Mouse (Mus musculus) hindbrain, embryonic 13.5 days (tissue): Measurements from ENCODE around the gene D130043K22Rik. TPM values are rescaled to one million over a fixed set of nuclear protein-coding genes. Genes with fewer than 3 reads are reported as not detected.

Experiments
- ATAC-seq: fragments of 200-750 bp; cut with Nextera tagmentation; 2 replicates; pipeline ENCODE4 v1.8.0; 2017; ENCODE audit warnings: moderate TSS enrichment; ENCODE audit not compliant: low FRiP score
- H3K27ac ChIP-seq: fragments of 300-500 bp; sonication (generic); 2 replicates; pipeline ENCODE4 v1.5.1; 2015; ENCODE audit warnings: inconsistent platforms, mild to moderate bottlenecking, moderate library complexity
- H3K27me3 ChIP-seq: fragments of 300-500 bp; sonication (generic); 2 replicates; pipeline ENCODE4 v1.6.1; 2015; ENCODE audit warnings: mild to moderate bottlenecking, inconsistent platforms
- H3K36me3 ChIP-seq: fragments of 300-500 bp; sonication (generic); 2 replicates; pipeline ENCODE4 v1.6.1; 2015; ENCODE audit warnings: mild to moderate bottlenecking, inconsistent platforms
- H3K4me1 ChIP-seq: fragments of 300-500 bp; sonication (generic); replicated peaks from 2 replicates; pipeline ENCODE4 v1.6.1; 2015; ENCODE audit warnings: inconsistent platforms
- H3K4me2 ChIP-seq: fragments of 300-500 bp; sonication (generic); 2 replicates; pipeline ENCODE4 v1.6.1; 2015; ENCODE audit warnings: inconsistent platforms, mild to moderate bottlenecking, moderate library complexity
- H3K4me3 ChIP-seq: fragments of 300-500 bp; sonication (generic); 2 replicates; pipeline ENCODE4 v1.5.1; 2015; ENCODE audit warnings: mild to moderate bottlenecking, inconsistent platforms
- H3K9ac ChIP-seq: fragments of 300-500 bp; sonication (generic); 2 replicates; pipeline ENCODE4 v1.6.1; 2015; ENCODE audit warnings: mild to moderate bottlenecking, inconsistent platforms
- H3K9me3 ChIP-seq: fragments of 300-500 bp; sonication (generic); 2 replicates; pipeline ENCODE4 v1.6.1; 2016; ENCODE audit warnings: inconsistent platforms
- WGBS: fragments of 180-500 bp; shearing (Covaris S2); methylation state at CpG from one replicate; pipeline ENCODE4 v1.1.7; 2015; 5-methylcytosine and 5-hydroxymethylcytosine counted together
- polyA plus RNA-seq: library from polyadenylated mRNA; unstranded; fragments of >200 nt; fragmentation: Nextera tagmentation; extraction: Ambion mirVana; gene quantifications from 2 replicates; pipeline ENCODE4 v1.2.1, GENCODE M21; 2015

The D130043K22Rik gene
- polyA plus RNA-seq, 1 experiment from 2014 or later = 4.0 TPM

DNA sequence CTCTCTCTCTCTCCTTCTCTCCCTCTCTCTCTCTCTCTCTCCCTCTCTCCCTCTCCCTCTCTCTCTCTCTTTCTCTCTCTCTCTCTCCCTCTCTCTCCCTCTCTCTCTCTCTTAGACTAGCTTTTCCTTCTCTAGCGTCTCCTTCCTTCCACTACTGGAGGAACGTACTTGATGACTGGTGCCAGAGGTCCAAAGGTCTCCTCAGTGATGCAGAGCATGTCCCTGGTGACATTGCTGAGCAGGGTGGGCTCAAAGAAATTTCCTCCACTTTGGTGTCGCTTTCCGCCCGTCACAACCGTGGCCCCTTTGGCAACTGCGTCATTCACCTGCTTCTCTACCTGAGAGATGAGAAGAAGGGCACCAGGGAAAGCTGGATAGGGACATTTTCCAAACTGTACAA lies 68.6 kb downstream of the D130043K22Rik start:
- Histone ChIP-seq H3K4me2 (no peak overlapping the region), H3K4me3 (no peak overlapping the region), H3K4me1 (no peaks in the 10 kb centered on the region), H3K9ac (no peak overlapping the region), H3K36me3 (peaks cover 49% of the 10 kb centered on the region), H3K9me3 (no peaks in the 10 kb centered on the region), H3K27me3 (no peaks in the 10 kb centered on the region), H3K27ac (no peak overlapping the region)
- ATAC-seq = no peak
- 94% methylated on average over 7 of the region's 7 CpGs for WGBS

DNA sequence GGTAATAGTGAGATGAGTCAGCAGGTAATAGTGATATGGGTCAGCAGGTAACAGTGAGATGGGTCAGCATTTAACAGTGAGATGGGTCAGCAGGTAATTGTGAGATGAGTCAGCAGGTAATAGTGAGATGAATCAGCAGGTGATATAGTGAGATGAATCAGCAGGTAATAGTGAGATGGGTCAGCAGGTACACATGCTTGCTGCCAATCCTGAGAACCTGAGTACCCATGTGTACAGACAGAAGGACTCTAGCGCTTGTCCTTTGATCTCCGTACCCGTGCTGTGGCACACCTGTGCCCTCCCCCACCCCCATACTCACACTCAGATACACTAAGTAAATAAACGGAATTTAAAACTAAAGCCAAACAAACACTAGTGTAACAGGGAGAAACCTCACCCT lies 70.0 kb downstream of the D130043K22Rik start:
- Histone ChIP-seq H3K27me3 (no peaks in the 10 kb centered on the region), H3K9me3 (no peaks in the 10 kb centered on the region), H3K4me2 (no peak overlapping the region), H3K9ac (no peak overlapping the region), H3K4me3 (no peak overlapping the region), H3K4me1 (no peaks in the 10 kb centered on the region), H3K27ac (no peak overlapping the region), H3K36me3 (peaks cover 58% of the 10 kb centered on the region)
- no peak for ATAC-seq
- WGBS = 95% methylated on average over 4 of the region's 4 CpGs

DNA sequence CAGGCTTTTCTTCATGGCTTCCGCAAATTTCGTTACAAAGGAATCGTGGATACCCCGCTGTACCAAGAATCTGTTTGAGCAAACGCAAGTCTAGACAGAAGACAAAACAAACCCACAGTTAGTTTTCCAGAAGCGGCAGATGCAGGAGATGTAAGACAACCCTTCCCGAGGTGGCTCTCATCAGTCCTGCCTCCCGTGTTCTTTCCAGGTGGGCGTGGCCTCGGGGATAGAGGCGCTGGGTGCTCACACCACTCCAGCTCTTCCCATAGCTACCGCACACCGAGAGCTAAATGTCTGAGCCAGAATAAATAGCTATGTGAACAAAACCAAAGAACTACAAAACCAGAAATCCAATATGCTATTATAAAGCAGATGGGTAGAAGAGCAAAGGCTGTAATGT lies 70.9 kb downstream of the D130043K22Rik start:
- no peak overlapping the region for H3K4me3 ChIP-seq
- H3K27me3 ChIP-seq = no peaks in the 10 kb centered on the region
- WGBS = 67% methylated on average over 13 of the region's 13 CpGs
- H3K36me3 ChIP-seq = peaks cover 58% of the 10 kb centered on the region
- H3K4me2 ChIP-seq = no peak overlapping the region
- H3K9me3 ChIP-seq = no peaks in the 10 kb centered on the region
- ATAC-seq = no peak
- H3K27ac ChIP-seq = no peak overlapping the region
- no peak overlapping the region for H3K9ac ChIP-seq
- no peaks in the 10 kb centered on the region for H3K4me1 ChIP-seq

DNA sequence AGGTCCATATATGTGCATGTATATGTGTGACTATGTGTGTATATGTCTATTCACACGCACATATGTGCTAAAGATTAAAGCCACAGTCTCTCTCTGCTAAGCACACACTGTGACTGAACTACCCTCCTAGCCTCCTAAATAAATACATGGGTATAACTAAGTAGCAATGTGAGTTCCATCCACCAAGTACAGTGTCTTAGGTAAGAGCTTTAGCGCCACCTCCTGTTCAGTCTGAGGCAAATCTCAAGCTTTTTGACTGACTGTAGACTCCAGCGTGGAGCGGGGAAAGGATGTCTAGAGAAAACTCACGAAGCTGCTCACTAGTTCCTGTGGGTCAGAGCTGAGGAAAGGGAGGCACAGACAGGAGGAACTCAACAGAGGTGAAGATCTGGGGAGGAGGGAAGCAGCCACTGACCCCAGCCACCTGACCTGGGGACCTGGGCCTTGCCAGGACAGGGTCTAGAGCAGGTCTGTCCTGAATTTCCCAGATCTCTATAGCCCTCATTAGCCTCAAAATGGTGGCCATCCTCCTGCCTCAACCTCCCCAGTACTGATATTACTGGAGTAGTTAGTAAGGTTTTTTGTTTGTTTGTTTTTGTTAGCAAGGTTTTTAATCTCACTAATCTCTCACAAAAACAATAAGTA lies 75.5 kb downstream of the D130043K22Rik start:
- 31% methylated on average over 5 of the region's 5 CpGs for WGBS
- peaks cover 57% of the 10 kb centered on the region for H3K36me3 ChIP-seq
- H3K4me1 ChIP-seq = no peaks in the 10 kb centered on the region
- no peak overlapping the region for H3K4me3 ChIP-seq
- peak; percentile 72 for ATAC-seq
- no peaks in the 10 kb centered on the region for H3K27me3 ChIP-seq
- H3K9me3 ChIP-seq = no peaks in the 10 kb centered on the region
- no peak overlapping the region for H3K4me2 ChIP-seq
- no peak overlapping the region for H3K27ac ChIP-seq
- no peak overlapping the region for H3K9ac ChIP-seq

DNA sequence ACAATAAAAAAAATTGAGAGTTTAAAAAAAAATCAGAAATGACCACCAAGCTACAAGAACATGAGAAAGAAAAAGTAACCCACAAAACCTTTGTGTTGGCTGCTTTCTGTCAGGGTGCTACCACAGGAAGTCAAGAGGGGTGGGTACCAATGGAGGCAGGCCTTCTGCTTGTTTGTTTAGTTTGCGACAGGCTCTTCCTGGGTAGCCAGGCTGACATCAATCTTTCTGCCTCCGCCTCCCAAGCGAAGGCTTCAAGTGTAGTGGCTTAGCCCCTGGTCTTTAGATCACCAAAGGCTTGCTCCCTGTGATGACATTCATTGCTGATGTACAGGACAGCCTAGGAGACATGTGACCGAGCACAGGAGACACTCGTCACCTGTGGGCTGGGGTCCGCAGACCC lies 76.3 kb downstream of the D130043K22Rik start:
- Histone ChIP-seq H3K4me2 (no peak overlapping the region), H3K4me1 (no peaks in the 10 kb centered on the region), H3K27ac (no peak overlapping the region), H3K4me3 (no peak overlapping the region), H3K9me3 (no peaks in the 10 kb centered on the region), H3K36me3 (peaks cover 61% of the 10 kb centered on the region), H3K27me3 (no peaks in the 10 kb centered on the region), H3K9ac (no peak overlapping the region)
- no peak for ATAC-seq
- 89% methylated on average over 6 of the region's 6 CpGs for WGBS

DNA sequence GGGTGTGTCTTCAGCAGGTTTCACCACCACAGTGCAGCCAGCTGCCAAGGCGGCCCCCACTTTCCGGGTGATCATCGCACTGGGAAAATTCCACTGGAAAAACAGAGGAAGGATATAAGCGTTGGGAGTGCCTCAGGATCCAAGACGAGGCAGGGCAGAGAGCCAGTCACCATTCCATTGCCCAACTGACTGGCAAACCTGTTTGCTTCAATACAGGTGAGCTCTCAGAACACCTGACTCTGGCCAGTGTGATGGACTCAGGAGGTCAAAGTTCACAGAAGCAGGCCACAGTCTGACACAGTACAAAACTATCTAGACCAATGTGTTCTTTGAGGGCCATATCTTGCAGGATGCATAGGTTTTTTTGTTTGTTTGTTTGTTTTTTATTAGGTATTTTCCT lies 79.1 kb downstream of the D130043K22Rik start:
- H3K9ac ChIP-seq = no peak overlapping the region
- H3K27ac ChIP-seq = no peak overlapping the region
- H3K9me3 ChIP-seq = no peaks in the 10 kb centered on the region
- no peak overlapping the region for H3K4me3 ChIP-seq
- H3K27me3 ChIP-seq = no peaks in the 10 kb centered on the region
- no peak overlapping the region for H3K4me2 ChIP-seq
- no peaks in the 10 kb centered on the region for H3K4me1 ChIP-seq
- 96% methylated on average over 5 of the region's 5 CpGs for WGBS
- ATAC-seq = no peak
- H3K36me3 ChIP-seq = peaks cover 45% of the 10 kb centered on the region

DNA sequence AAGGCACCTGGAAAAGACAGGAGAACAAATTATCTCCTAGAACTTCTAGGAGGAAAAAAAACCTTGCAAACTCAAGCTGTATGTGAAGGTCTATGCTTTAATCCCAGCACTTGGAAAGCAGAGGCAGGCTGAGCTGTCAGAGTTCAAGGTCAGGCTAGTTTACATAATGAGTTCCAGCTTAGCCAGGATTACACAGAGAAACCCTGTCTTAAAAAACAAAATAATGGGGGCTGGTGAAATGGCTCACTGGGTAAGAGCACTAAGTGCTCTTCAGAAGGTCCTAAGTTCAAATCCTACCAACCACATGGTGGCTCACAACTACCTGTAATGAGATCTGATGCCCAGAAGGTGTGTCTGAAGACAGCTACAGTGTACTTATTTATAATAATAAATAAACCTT lies 85.7 kb downstream of the D130043K22Rik start:
- Histone ChIP-seq H3K9me3 (no peaks in the 10 kb centered on the region), H3K4me2 (no peak overlapping the region), H3K27me3 (no peaks in the 10 kb centered on the region), H3K27ac (no peak overlapping the region), H3K4me3 (no peak overlapping the region), H3K36me3 (peaks cover 7% of the 10 kb centered on the region; the same call in 1 of the 2 replicates), H3K4me1 (no peaks in the 10 kb centered on the region), H3K9ac (no peak overlapping the region)
- no peak for ATAC-seq

DNA sequence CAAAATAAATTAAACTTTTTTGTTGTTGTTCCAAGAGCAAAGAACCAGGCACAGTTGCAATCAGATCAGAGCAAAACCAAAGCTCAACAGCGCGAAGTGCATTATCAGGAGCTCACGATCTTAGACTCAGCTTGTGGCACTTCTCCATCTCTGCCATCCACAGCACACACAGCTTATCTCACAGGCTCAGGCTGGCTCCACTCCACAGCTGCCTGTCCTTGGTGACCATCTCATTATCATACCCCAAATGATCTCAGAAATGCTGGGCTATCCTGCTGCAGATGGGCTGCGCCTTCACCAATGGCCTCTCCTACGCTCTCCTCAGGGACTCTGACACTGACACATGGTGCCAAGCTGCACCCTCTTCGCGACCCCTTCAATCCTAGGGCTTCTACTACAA lies 88.3 kb downstream of the D130043K22Rik start:
- H3K9ac ChIP-seq = no peak overlapping the region
- H3K27ac ChIP-seq = no peak overlapping the region
- ATAC-seq = no peak
- H3K27me3 ChIP-seq = no peaks in the 10 kb centered on the region
- no peaks in the 10 kb centered on the region for H3K9me3 ChIP-seq
- no peak overlapping the region for H3K4me2 ChIP-seq
- H3K4me3 ChIP-seq = no peak overlapping the region
- 90% methylated on average over 7 of the region's 7 CpGs for WGBS
- H3K36me3 ChIP-seq = 0 out of 2 replicates have a peak, but pooled peaks cover 4% of the 10 kb centered on the region
- H3K4me1 ChIP-seq = peaks cover 15% of the 10 kb centered on the region

DNA sequence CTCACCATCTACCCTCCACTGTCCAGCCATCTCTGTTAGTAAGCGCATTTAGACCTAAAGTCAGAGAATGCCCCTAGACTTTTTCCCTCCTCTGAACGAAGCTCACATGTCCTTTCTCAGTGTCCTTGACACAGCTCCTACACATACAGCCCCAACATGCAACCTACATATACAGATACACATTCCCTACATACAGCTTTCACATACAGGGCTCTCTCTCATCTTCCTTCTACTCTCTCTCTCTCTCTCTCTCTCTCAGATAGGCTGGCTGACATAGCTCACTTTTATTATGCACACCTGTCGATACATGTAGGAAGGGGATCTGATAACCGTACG lies 91.8 kb downstream of the D130043K22Rik start:
- Histone ChIP-seq H3K4me2 (peak overlapping the region; percentile 67), H3K4me1 (peaks cover 27% of the 10 kb centered on the region), H3K36me3 (0 out of 2 replicates have a peak, but pooled peaks cover 4% of the 10 kb centered on the region), H3K9me3 (no peaks in the 10 kb centered on the region), H3K27ac (0 out of 2 replicates have a peak overlapping the region, but pooled peaks have one; percentile 91), H3K9ac (peak overlapping the region; percentile 90), H3K27me3 (no peaks in the 10 kb centered on the region), H3K4me3 (peak overlapping the region; percentile 73)
- peak; percentile 38 for ATAC-seq
- WGBS = 48% methylated on average over 5 of the region's 5 CpGs

DNA sequence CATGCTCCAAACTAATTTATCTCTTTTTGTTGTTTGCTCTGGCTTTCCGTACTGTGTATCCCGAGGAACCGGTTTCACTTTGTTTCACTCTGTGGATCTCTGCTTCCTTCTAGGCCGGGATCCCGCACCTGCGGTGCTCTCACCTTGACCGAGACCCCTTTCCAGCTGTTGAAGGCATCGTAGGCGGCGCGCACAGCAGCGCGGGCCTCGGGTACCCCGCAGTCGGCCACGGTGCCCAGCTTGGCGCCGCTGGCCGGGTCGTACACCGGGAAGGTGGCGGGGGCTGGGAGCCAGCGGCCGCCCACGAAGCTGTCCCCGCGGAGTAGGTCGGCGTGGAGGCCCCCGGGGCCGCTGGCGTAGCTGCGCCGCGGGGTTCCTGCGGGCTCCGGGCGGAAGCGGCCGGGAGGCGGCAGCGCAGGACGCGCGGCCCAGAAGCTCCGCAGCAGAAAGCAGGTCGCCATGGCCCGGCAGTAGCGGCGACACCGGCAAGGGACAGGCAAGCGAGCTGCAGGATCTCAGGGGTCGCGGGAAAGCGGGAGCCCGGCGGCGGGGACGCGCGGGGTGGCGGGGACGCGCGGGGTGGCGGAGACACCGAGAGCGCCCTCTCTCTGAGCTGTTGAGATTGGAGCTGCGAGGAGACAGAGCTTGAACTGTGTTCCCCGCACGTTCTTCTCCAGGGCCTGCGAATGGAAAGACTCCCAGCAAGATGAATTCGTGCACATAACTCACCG lies 92.3 kb downstream of the D130043K22Rik start, which contains the start of gene Aldh5a1:
Gene Aldh5a1 (minus strand): TSS at position 554 of the 731 bp plus-strand sequence.
- Histone ChIP-seq H3K4me3 (peak within 1 kb of the TSS; percentile 73), H3K4me1 (peaks cover 30% of the 10 kb centered on the region), H3K27ac (peak within 1 kb of the TSS; percentile 91), H3K36me3 (0 out of 2 replicates have a peak, but pooled peaks cover 4% of the 10 kb centered on the region), H3K4me2 (peak within 1 kb of the TSS; percentile 67), H3K27me3 (no peaks in the 10 kb centered on the region), H3K9ac (peak within 1 kb of the TSS; percentile 90), H3K9me3 (no peaks in the 10 kb centered on the region)
- WGBS = under 1% methylated on average over 72 of the region's 75 CpGs
- ATAC-seq = peak; percentile 87

DNA sequence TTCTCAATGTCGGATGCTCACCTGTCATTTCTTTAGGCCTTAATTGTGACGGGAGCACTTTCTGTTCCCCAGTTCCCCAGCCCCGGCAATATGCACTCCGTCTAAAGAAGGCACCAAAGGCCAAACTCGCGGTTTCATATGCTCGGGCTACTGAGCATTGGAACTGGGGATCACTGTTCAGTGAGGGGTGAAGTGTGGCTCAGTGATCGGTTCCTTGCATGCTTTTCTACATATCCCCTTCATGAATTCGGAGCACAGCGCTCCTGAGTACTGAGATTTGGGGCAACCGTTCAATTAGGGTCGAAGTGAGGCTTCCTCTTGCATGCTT lies 92.9 kb downstream of the D130043K22Rik start:
- 19% methylated on average over 12 of the region's 12 CpGs for WGBS

DNA sequence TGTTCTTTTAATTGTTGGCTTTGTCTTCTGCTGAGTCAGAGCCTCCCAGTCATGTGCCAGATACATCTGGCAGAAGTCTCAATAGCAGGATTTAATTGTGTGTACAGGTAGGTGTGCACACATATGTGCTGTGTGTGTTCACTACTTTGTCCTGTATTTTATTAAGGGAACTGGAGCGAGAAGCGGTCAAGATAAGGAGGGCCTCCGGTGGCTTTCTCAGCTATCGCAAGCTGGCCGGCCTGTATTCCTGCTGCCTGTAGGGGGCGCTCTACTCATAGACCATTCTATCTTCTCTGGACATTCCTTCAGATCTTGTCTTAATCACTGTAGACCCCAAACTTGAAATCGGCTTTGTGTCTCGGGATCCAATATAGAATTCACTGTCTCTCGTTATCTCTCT lies 93.7 kb downstream of the D130043K22Rik start:
- H3K4me2 ChIP-seq = no peak overlapping the region
- H3K4me3 ChIP-seq = no peak overlapping the region
- ATAC-seq = no peak
- H3K27ac ChIP-seq = no peak overlapping the region
- H3K9ac ChIP-seq = no peak overlapping the region
- peaks cover 35% of the 10 kb centered on the region for H3K4me1 ChIP-seq
- WGBS = 37% methylated on average over 9 of the region's 9 CpGs
- no peaks in the 10 kb centered on the region for H3K27me3 ChIP-seq
- no peaks in the 10 kb centered on the region for H3K9me3 ChIP-seq
- H3K36me3 ChIP-seq = 0 out of 2 replicates have a peak, but pooled peaks cover 4% of the 10 kb centered on the region

More for the DNA sequence above, 92.9 kb downstream of the D130043K22Rik start:
- Histone ChIP-seq H3K4me3 (peak overlapping the region; percentile 73), H3K9ac (peak overlapping the region; percentile 90), H3K27ac (peak overlapping the region; percentile 91), H3K36me3 (0 out of 2 replicates have a peak, but pooled peaks cover 4% of the 10 kb centered on the region), H3K27me3 (no peaks in the 10 kb centered on the region), H3K4me1 (peaks cover 35% of the 10 kb centered on the region), H3K9me3 (no peaks in the 10 kb centered on the region), H3K4me2 (peak overlapping the region; percentile 67)
- ATAC-seq = peak; percentile 61

DNA sequence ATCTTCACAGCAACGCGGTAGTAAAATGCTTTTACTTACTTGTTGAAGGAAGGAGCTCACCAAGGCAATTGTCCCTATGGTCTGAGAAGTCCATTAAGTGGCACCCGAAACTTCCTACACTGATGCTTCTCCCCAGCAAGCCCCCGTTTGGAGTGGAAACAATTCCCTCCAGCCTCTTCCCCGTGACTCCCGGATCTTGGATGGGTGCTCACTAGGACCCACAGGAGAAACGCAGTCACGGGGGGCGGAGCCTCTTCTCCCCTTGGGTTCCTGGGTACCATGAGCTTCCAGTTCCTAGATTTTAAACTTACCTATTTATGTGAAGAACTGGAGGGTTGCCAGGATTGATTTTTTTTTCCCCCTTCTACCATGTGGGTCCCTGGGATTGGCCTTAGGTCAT lies 94.5 kb downstream of the D130043K22Rik start:
- Histone ChIP-seq H3K27ac (no peak overlapping the region), H3K9ac (no peak overlapping the region), H3K9me3 (no peaks in the 10 kb centered on the region), H3K27me3 (no peaks in the 10 kb centered on the region), H3K4me1 (peaks cover 35% of the 10 kb centered on the region), H3K4me3 (no peak overlapping the region), H3K36me3 (0 out of 2 replicates have a peak, but pooled peaks cover 1% of the 10 kb centered on the region), H3K4me2 (no peak overlapping the region)
- ATAC-seq = no peak
- 91% methylated on average over 9 of the region's 9 CpGs for WGBS
